Mouse (Mus musculus) stomach, embryonic 14.5 days (tissue): Measurements from ENCODE around the gene Cdh23. TPM values are rescaled to one million over a fixed set of nuclear protein-coding genes. Genes with fewer than 3 reads are reported as not detected.

Experiments
- ATAC-seq: fragments of 200-750 bp; cut with Nextera tagmentation; 2 replicates; pipeline ENCODE4 v1.8.0; 2017; ENCODE audit warnings: low read depth, moderate TSS enrichment; ENCODE audit not compliant: insufficient number of reproducible peaks, insufficient read depth, low FRiP score
- H3K27ac ChIP-seq: fragments of 300-500 bp; sonication (generic); 2 replicates; pipeline ENCODE4 v1.5.1; 2014; ENCODE audit warnings: mild to moderate bottlenecking, low read length, moderate library complexity, mixed read lengths
- H3K27me3 ChIP-seq: fragments of 300-500 bp; sonication (generic); 2 replicates; pipeline ENCODE4 v1.6.1; 2014; ENCODE audit warnings: low read length, control low read depth, mixed read lengths; ENCODE audit not compliant: control insufficient read depth, insufficient read depth
- H3K36me3 ChIP-seq: fragments of 300-500 bp; sonication (generic); 2 replicates; pipeline ENCODE4 v1.6.1; 2014; ENCODE audit warnings: mild to moderate bottlenecking, control low read depth, low read length, moderate library complexity, mixed read lengths; ENCODE audit not compliant: control insufficient read depth, insufficient read depth
- H3K4me1 ChIP-seq: fragments of 300-500 bp; sonication (generic); 2 replicates; pipeline ENCODE4 v1.6.1; 2014; ENCODE audit warnings: low read length, control low read depth, mixed read lengths; ENCODE audit not compliant: control insufficient read depth, insufficient read depth
- H3K4me2 ChIP-seq: fragments of 300-500 bp; sonication (generic); replicated peaks from 2 replicates; pipeline ENCODE4 v1.6.1; 2014; ENCODE audit warnings: low read depth, low read length, control low read depth
- H3K4me3 ChIP-seq: fragments of 300-500 bp; sonication (generic); 2 replicates; pipeline ENCODE4 v1.5.1; 2014; ENCODE audit warnings: low read depth, low read length, control low read depth
- H3K9ac ChIP-seq: fragments of 300-500 bp; sonication (generic); replicated peaks from 2 replicates; pipeline ENCODE4 v1.6.1; 2014; ENCODE audit warnings: low read depth, mild to moderate bottlenecking, control low read depth, low read length, moderate library complexity, mixed read lengths
- H3K9me3 ChIP-seq: fragments of 300-500 bp; sonication (generic); 2 replicates; pipeline ENCODE4 v1.6.1; 2016; ENCODE audit warnings: low read depth, low read length, control low read depth; ENCODE audit not compliant: control insufficient read depth
- WGBS: fragments of 180-500 bp; shearing (Covaris S2); extraction: QIAGEN DNeasy Blood & Tissue Kit; methylation state at CpG from one replicate; pipeline ENCODE4 v1.1.7; 2014; 5-methylcytosine and 5-hydroxymethylcytosine counted together
- polyA plus RNA-seq: library from polyadenylated mRNA; unstranded; fragments of >200 nt; fragmentation: Nextera tagmentation; extraction: Ambion mirVana; gene quantifications from 2 replicates; pipeline ENCODE4 v1.2.1, GENCODE M21; 2014

The Cdh23 gene
- polyA plus RNA-seq, 1 experiment from 2014 or later: 0.71 TPM

DNA sequence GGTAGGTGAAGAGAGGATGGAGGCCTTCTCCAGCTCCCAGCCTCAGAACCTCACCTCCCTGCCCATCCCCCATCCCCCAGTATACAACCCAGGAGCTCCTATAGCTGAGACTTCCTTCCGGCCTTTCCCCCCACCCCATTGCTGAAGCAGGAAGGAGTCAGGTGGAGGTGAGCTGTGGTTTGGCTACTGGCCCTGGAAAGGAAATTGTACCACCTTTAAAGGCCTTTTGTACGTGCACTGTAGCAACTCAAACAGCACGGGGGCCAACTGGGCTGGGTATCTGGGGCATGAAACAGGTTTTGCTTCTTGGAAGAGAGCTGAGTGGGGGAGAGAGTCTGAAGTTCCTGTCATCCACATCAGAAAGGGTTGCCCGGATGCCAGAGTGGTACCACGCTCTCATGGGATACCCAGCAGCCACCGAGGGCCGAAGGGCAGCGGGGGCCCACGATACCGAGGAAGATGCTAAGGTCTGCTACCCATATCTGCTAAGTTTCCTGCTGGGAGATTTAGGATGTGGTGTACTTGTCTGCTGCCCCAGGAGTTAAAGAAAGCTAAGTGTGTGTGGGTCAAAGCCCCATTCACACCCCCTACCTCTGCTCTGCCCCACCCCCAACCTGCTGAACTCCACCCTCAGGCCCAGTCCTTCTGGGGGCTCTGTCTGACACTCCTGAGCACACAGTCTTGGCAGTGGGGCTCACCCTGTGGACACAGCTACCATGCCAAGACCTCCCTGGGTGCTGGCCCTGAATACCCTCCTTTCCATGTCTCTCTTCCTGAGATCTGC lies 315.0 kb downstream of the Cdh23 start:
- H3K9ac ChIP-seq: no peak overlapping the region
- ATAC-seq: no peak
- H3K36me3 ChIP-seq: no peaks in the 10 kb centered on the region
- H3K9me3 ChIP-seq: no peaks in the 10 kb centered on the region
- no peak overlapping the region for H3K27ac ChIP-seq
- H3K4me2 ChIP-seq: no peak overlapping the region
- WGBS: 74% methylated on average over 10 of the region's 10 CpGs
- H3K4me1 ChIP-seq: 0 out of 2 replicates have a peak, but pooled peaks cover 3% of the 10 kb centered on the region
- H3K27me3 ChIP-seq: no peaks in the 10 kb centered on the region
- no peak overlapping the region for H3K4me3 ChIP-seq

DNA sequence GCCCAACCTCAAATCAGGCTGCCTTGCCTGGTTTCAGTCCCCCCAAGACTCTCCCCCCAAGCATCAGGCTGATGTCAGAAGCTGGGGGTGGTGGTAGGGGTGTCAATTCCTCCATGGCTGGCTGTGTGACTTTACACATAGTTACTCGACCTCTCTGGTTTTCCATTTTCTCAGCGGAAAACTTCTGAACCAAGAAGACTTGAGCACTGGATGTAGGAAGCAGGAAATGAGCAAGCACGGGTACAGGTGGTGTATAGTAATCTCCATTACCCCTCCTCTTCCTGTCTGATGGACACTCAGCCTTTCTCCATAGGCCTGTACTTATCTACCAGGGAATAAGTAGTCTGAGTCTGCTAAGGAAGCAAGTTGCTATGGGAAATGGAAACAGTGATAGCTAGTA lies 316.1 kb downstream of the Cdh23 start:
- Histone ChIP-seq H3K4me1 (0 out of 2 replicates have a peak, but pooled peaks cover 3% of the 10 kb centered on the region), H3K9ac (no peak overlapping the region), H3K27ac (no peak overlapping the region), H3K4me3 (no peak overlapping the region), H3K27me3 (no peaks in the 10 kb centered on the region), H3K4me2 (no peak overlapping the region), H3K9me3 (no peaks in the 10 kb centered on the region), H3K36me3 (no peaks in the 10 kb centered on the region)
- 63% methylated on average over 3 of the region's 3 CpGs for WGBS
- no peak for ATAC-seq

DNA sequence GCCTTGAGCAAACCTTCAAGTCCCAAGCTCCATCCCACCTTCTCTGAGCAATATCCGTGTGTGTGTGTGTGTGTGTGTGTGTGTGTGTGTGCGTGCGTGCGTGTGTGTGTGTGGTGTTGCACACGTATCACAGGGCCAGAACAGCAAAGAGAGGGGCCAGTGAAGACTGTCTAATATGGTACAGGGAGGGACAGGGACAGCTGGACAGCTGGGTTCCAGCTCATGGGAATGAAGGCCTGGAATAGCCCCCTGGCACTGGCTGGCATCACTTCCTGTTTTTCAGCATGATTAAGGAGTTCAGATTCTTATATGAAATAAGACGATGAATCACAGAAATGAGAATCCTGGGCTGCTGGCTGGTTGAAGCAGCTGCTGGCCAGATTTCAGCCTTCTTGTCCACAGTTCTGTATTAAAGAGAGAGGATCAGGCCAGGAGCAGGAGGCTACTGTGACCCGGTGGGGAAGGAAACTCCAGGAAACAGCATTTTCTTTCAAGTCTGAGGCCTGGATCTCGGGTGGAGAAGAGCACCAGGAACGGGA lies 316.8 kb downstream of the Cdh23 start:
- no peak for ATAC-seq
- Histone ChIP-seq H3K9me3 (no peaks in the 10 kb centered on the region), H3K4me1 (0 out of 2 replicates have a peak, but pooled peaks cover 3% of the 10 kb centered on the region), H3K27ac (0 out of 2 replicates have a peak overlapping the region, but pooled peaks have one; percentile 0), H3K27me3 (no peaks in the 10 kb centered on the region), H3K9ac (no peak overlapping the region), H3K4me2 (no peak overlapping the region), H3K36me3 (no peaks in the 10 kb centered on the region), H3K4me3 (no peak overlapping the region)
- WGBS: 69% methylated on average over 9 of the region's 9 CpGs

DNA sequence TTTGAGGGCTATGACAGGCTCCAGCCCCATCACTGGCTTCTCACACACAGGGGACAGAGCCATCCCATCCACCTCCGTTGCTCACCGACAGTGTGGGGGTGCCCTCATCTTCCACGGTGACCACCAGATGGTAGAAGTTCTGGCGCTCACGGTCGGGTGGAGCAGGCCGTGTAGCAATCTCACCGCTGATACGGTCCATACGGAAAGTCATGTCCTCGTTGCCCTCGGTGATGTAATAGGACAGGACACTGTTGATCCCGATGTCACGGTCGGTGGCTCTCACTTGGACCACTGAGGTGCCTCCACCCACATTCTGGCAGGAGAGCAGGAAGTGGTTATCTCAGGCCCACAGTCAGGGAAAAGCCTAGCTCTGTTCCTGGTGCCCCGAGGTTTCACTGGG lies 319.6 kb downstream of the Cdh23 start:
- no peak for ATAC-seq
- WGBS: 89% methylated on average over 16 of the region's 16 CpGs
- H3K4me2 ChIP-seq: no peak overlapping the region

DNA sequence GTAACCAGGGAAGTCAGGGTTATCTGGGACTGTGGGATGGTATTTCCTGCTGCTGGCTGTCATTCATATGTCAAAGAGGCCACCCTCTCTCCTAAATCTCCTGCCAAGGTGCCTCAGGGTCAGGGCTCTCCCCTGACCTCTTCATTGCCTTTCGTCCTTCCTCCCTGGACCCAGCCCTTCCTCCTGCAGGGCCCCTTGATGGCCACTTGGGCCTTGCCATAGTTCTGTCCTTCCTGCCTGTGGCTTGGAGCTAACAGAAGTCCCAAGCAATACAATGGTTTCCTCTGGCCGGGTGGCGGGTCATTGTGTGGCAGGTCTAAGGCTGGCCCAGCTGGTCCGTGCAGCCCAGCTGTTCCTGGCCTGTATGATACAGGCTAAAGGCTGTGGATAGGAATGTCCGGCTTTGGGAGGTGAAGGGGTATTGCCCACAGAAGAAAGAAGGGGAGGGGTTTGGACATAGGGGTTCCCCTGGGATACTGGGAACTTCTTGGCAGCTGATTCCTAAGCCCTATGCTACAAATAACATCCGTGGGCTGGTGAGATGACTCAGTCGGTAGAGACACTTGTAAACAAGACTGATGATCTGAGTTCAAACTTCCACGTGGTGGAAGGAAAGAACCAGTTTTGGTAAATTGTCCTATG lies 322.2 kb downstream of the Cdh23 start:
- Histone ChIP-seq H3K4me3 (no peak overlapping the region), H3K27me3 (no peaks in the 10 kb centered on the region), H3K9ac (no peak overlapping the region), H3K4me1 (0 out of 2 replicates have a peak, but pooled peaks cover 3% of the 10 kb centered on the region), H3K36me3 (no peaks in the 10 kb centered on the region), H3K9me3 (no peaks in the 10 kb centered on the region), H3K4me2 (no peak overlapping the region), H3K27ac (0 out of 2 replicates have a peak overlapping the region, but pooled peaks have one; percentile 15)
- peak; percentile 37; the same call in 1 of the 2 replicates for ATAC-seq
- WGBS: 51% methylated on average over 8 of the region's 8 CpGs

More for the DNA sequence above, 319.6 kb downstream of the Cdh23 start:
- Histone ChIP-seq H3K36me3 (no peaks in the 10 kb centered on the region), H3K27me3 (no peaks in the 10 kb centered on the region), H3K4me1 (0 out of 2 replicates have a peak, but pooled peaks cover 3% of the 10 kb centered on the region), H3K9ac (no peak overlapping the region), H3K27ac (no peak overlapping the region), H3K4me3 (no peak overlapping the region), H3K9me3 (no peaks in the 10 kb centered on the region)

DNA sequence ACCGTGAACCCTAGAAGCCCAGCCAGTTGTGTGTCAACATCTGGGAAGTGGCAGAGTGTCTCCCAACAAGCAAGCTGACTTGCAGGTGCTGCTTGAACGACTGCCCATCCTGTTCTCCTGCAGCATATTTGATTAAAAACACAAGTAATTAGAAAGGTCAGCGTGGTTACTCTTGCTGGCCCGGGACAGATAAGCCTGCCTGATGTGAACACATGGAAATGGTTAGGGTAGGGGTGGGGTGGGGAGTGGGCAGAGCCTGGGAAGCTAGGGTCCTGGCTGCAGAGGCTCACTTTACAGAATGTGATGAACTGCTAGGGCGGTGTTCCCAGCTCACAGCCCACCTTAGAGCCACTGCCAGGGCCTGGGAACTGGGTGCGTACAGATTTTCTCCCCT lies 322.8 kb downstream of the Cdh23 start:
- 0 out of 2 replicates have a peak overlapping the region, but pooled peaks have one; percentile 15 for H3K27ac ChIP-seq
- 0 out of 2 replicates have a peak, but pooled peaks cover 3% of the 10 kb centered on the region for H3K4me1 ChIP-seq
- H3K9ac ChIP-seq: no peak overlapping the region
- no peak overlapping the region for H3K4me3 ChIP-seq
- ATAC-seq: no peak
- H3K36me3 ChIP-seq: no peaks in the 10 kb centered on the region
- WGBS: 45% methylated on average over 6 of the region's 6 CpGs
- no peak overlapping the region for H3K4me2 ChIP-seq
- H3K27me3 ChIP-seq: no peaks in the 10 kb centered on the region
- no peaks in the 10 kb centered on the region for H3K9me3 ChIP-seq

DNA sequence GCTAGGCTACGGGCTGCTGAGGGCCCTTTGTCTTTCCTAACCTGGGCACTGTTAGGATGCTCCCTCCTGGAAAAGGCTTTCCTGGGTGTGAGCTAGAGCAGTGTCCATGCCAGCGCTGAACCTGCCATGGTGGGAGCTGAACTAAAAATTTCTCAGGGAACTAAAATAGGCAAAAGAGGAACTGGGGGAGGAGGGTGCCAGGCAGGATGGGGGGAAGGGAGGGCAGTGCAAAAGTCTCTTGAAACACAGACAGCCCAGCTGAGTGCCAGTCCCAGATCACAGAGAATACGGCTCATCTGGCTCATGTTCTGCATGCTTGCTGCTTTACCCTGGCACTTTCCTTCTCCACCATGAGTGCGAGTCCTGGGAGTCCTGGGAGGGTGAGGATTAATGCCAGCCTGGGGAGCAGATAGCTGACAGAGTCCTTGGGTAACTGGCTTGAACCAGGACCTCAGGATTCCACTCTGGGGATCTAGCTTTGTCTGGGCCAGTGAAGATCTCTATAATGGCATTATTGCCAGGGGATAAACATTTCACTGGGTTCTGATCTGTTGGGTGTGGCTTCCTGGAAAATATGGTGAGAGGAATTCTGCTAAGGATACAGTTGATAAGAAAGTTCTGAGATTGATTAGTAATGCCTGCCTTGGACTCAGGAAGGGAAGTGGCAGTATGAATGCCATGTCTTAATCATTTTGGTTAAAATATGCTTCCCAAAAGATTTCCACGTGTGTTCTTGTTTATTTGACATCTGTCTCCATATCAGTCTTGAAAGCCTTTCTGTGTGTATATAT lies 324.5 kb downstream of the Cdh23 start:
- Histone ChIP-seq H3K4me2 (no peak overlapping the region), H3K27ac (no peak overlapping the region), H3K9ac (no peak overlapping the region), H3K4me3 (no peak overlapping the region), H3K27me3 (no peaks in the 10 kb centered on the region), H3K4me1 (0 out of 2 replicates have a peak, but pooled peaks cover 3% of the 10 kb centered on the region), H3K9me3 (no peaks in the 10 kb centered on the region), H3K36me3 (no peaks in the 10 kb centered on the region)
- ATAC-seq: no peak
- WGBS: 86% methylated on average over 5 of the region's 5 CpGs

DNA sequence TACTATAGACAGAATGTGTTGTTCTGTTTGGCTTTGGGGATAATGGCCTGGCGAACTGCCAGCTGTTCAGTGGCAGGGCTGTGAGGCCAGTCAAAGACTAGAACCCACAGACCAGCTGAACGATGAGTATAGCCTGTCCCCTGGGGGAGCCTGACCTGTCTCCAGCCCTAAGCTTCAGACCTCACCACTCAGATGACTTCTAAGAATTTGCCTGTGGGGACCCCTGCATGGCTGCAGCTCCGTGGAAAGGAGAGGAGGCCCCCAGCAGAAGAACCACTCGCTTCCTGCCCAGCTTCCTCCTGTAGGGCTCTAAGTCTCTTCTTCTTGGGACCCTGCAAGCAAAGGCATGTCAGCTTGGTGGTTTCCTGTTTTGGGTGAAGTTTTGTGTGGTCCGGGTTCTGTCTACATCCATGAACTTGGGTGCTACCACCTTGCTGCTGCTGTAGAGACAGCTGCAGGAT lies 325.7 kb downstream of the Cdh23 start:
- WGBS: 74% methylated on average over 5 of the region's 5 CpGs
- ATAC-seq: no peak
- Histone ChIP-seq H3K9me3 (no peaks in the 10 kb centered on the region), H3K9ac (no peak overlapping the region), H3K27ac (no peak overlapping the region), H3K4me3 (no peak overlapping the region), H3K4me1 (0 out of 2 replicates have a peak, but pooled peaks cover 3% of the 10 kb centered on the region), H3K36me3 (no peaks in the 10 kb centered on the region), H3K27me3 (no peaks in the 10 kb centered on the region), H3K4me2 (no peak overlapping the region)
